Mouse (Mus musculus): ENCODE results near the gene Asb6.

GRCm38 (mm10) chr2:30863574-30863973 is 33.4 kb upstream of the Asb6 start:
- TF ChIP-seq CTCF (IDR thresholded peaks at IDR 0.05; ENCODE audit: low read depth, low read length), result no peak
- TF ChIP-seq POLR2A (IDR thresholded peaks at IDR 0.05; ENCODE audit: extremely low read depth, insufficient read depth, low read length), result no peak
